Mouse (Mus musculus): ENCODE results near the gene Ugt1a6a. TPM values are rescaled to one million over a fixed set of nuclear protein-coding genes. Genes with fewer than 3 reads are reported as not detected.
"Not testable (repeated sequence)": the region's sequence is repeated elsewhere in the genome, so short reads cannot be mapped to it uniquely, and the experiment has no call there.

Gene Ugt1a6a
- total RNA-seq, 1 experiment: not detected

- Histone ChIP-seq H3K4me1 (ENCODE audit: control insufficient read depth in 2 of 2, insufficient read depth in 2 of 2, low read length in 2 of 2, poor library complexity in 1 of 2) (no peaks in the 10 kb centered on the region), H3K9ac (ENCODE audit: insufficient read depth, low read depth, low read length, poor library complexity, severe bottlenecking) (no peak overlapping the region), H3K4me3 (ENCODE audit: insufficient read depth in 1 of 2, low read depth in 1 of 2, low read length in 2 of 2, poor library complexity in 1 of 2, severe bottlenecking in 1 of 2) (no peak overlapping the region), H3K27ac (ENCODE audit: insufficient read depth, low read depth, low read length, poor library complexity, severe bottlenecking) (no peak overlapping the region), H3K9me3 (ENCODE audit: control insufficient read depth, insufficient read depth, low read depth, low read length) (no peaks in the 10 kb centered on the region), H3K36me3 (ENCODE audit: control insufficient read depth, insufficient read depth, low read length, poor library complexity, severe bottlenecking) (no peaks in the 10 kb centered on the region)
- DNase-seq (ENCODE audit: low read depth, low spot score): no peak
- no peak for TF ChIP-seq CHD2 (IDR thresholded peaks at IDR 0.05; ENCODE audit: low read depth, low read length)
- no peak for TF ChIP-seq ZNF384 (IDR thresholded peaks at IDR 0.05; ENCODE audit: low read depth, low read length)
- TF ChIP-seq HCFC1 (IDR thresholded peaks at IDR 0.05; ENCODE audit: borderline replicate concordance, insufficient read depth, low read length): no peak
- TF ChIP-seq MAFK (IDR thresholded peaks at IDR 0.05; ENCODE audit: insufficient read depth, low read depth, low read length): no peak
- no peak for TF ChIP-seq ZC3H11A (IDR thresholded peaks at IDR 0.05; ENCODE audit: borderline replicate concordance, low read depth, low read length)
- in situ Hi-C loops (cut with MboI; ENCODE audit: low sequenced_read_pairs in 2 of 2, unreplicated experiment in 2 of 2): no loop called here
Observed at GRCm38 (mm10) chr1:88158430-88158829, 23.8 kb downstream of the Ugt1a6a start.

GRCm38 (mm10) chr1:88165711-88166110 is 31.1 kb downstream of the Ugt1a6a start, which contains the start of gene Ugt1a5:
Gene Ugt1a5, plus strand, starts transcription at chr1:88166012.
- no peak for TF ChIP-seq HCFC1 (IDR thresholded peaks at IDR 0.05; ENCODE audit: borderline replicate concordance, insufficient read depth, low read length)
- TF ChIP-seq MAFK (IDR thresholded peaks at IDR 0.05; ENCODE audit: insufficient read depth, low read depth, low read length): no peak
- no peak for TF ChIP-seq ZNF384 (IDR thresholded peaks at IDR 0.05; ENCODE audit: low read depth, low read length)
- Histone ChIP-seq H3K36me3 (ENCODE audit: control insufficient read depth, insufficient read depth, low read length, poor library complexity, severe bottlenecking) (no peaks in the 10 kb centered on the region), H3K4me3 (ENCODE audit: insufficient read depth in 1 of 2, low read depth in 1 of 2, low read length in 2 of 2, poor library complexity in 1 of 2, severe bottlenecking in 1 of 2) (no peak within 1 kb of the TSS), H3K9ac (ENCODE audit: insufficient read depth, low read depth, low read length, poor library complexity, severe bottlenecking) (no peak within 1 kb of the TSS), H3K27ac (ENCODE audit: insufficient read depth, low read depth, low read length, poor library complexity, severe bottlenecking) (no peak within 1 kb of the TSS), H3K9me3 (ENCODE audit: control insufficient read depth, insufficient read depth, low read depth, low read length) (no peaks in the 10 kb centered on the region), H3K4me1 (ENCODE audit: control insufficient read depth in 2 of 2, insufficient read depth in 2 of 2, low read length in 2 of 2, poor library complexity in 1 of 2) (peaks cover 0 to 2% of the 10 kb centered on the region in 2 experiments; a peak in 1 of 4 replicates)
- no peak for DNase-seq (ENCODE audit: low read depth, low spot score)
- in situ Hi-C loops (cut with MboI; ENCODE audit: low sequenced_read_pairs in 2 of 2, unreplicated experiment in 2 of 2): no loop called here

- in situ Hi-C loops (cut with MboI; ENCODE audit: low sequenced_read_pairs in 2 of 2, unreplicated experiment in 2 of 2); H3K4me1 ChIP-seq (ENCODE audit: control insufficient read depth in 2 of 2, insufficient read depth in 2 of 2, low read length in 2 of 2, poor library complexity in 1 of 2); H3K4me3 ChIP-seq (ENCODE audit: insufficient read depth in 1 of 2, low read depth in 1 of 2, low read length in 2 of 2, poor library complexity in 1 of 2, severe bottlenecking in 1 of 2); H3K36me3 ChIP-seq (ENCODE audit: control insufficient read depth, insufficient read depth, low read length, poor library complexity, severe bottlenecking); H3K9ac ChIP-seq (ENCODE audit: insufficient read depth, low read depth, low read length, poor library complexity, severe bottlenecking); H3K27ac ChIP-seq (ENCODE audit: insufficient read depth, low read depth, low read length, poor library complexity, severe bottlenecking); H3K9me3 ChIP-seq (ENCODE audit: control insufficient read depth, insufficient read depth, low read depth, low read length); DNase-seq (ENCODE audit: low read depth, low spot score): not testable (repeated sequence)
Observed at GRCm38 (mm10) chr1:88172190-88172589, 37.6 kb downstream of the Ugt1a6a start.

GRCm38 (mm10) chr1:88179657-88180056 is 45.0 kb downstream of the Ugt1a6a start:
- Histone ChIP-seq H3K27ac (ENCODE audit: insufficient read depth, low read depth, low read length, poor library complexity, severe bottlenecking) (no peak overlapping the region), H3K4me1 (ENCODE audit: control insufficient read depth in 2 of 2, insufficient read depth in 2 of 2, low read length in 2 of 2, poor library complexity in 1 of 2) (no peaks in the 10 kb centered on the region), H3K9me3 (ENCODE audit: control insufficient read depth, insufficient read depth, low read depth, low read length) (no peaks in the 10 kb centered on the region), H3K4me3 (ENCODE audit: insufficient read depth in 1 of 2, low read depth in 1 of 2, low read length in 2 of 2, poor library complexity in 1 of 2, severe bottlenecking in 1 of 2) (no peak overlapping the region), H3K36me3 (ENCODE audit: control insufficient read depth, insufficient read depth, low read length, poor library complexity, severe bottlenecking) (no peaks in the 10 kb centered on the region), H3K9ac (ENCODE audit: insufficient read depth, low read depth, low read length, poor library complexity, severe bottlenecking) (no peak overlapping the region)
- no peak for TF ChIP-seq CHD2 (IDR thresholded peaks at IDR 0.05; ENCODE audit: low read depth, low read length)
- TF ChIP-seq ZC3H11A (IDR thresholded peaks at IDR 0.05; ENCODE audit: borderline replicate concordance, low read depth, low read length): no peak
- in situ Hi-C loops (cut with MboI; ENCODE audit: low sequenced_read_pairs in 2 of 2, unreplicated experiment in 2 of 2): no loop called here
- DNase-seq (ENCODE audit: low read depth, low spot score): no peak

GRCm38 (mm10) chr1:88186325-88186935 is 51.8 kb downstream of the Ugt1a6a start:
- Histone ChIP-seq H3K36me3 (ENCODE audit: control insufficient read depth, insufficient read depth, low read length, poor library complexity, severe bottlenecking) (no peaks in the 10 kb centered on the region), H3K4me1 (ENCODE audit: control insufficient read depth in 2 of 2, insufficient read depth in 2 of 2, low read length in 2 of 2, poor library complexity in 1 of 2) (no peaks in the 10 kb centered on the region), H3K9ac (ENCODE audit: insufficient read depth, low read depth, low read length, poor library complexity, severe bottlenecking) (no peak overlapping the region), H3K27ac (ENCODE audit: insufficient read depth, low read depth, low read length, poor library complexity, severe bottlenecking) (no peak overlapping the region), H3K4me3 (ENCODE audit: insufficient read depth in 1 of 2, low read depth in 1 of 2, low read length in 2 of 2, poor library complexity in 1 of 2, severe bottlenecking in 1 of 2) (no peak overlapping the region), H3K9me3 (ENCODE audit: control insufficient read depth, insufficient read depth, low read depth, low read length) (no peaks in the 10 kb centered on the region)
- TF ChIP-seq MAFK (IDR thresholded peaks at IDR 0.05; ENCODE audit: insufficient read depth, low read depth, low read length): no peak
- no peak for TF ChIP-seq ZNF384 (IDR thresholded peaks at IDR 0.05; ENCODE audit: low read depth, low read length)
- no peak for TF ChIP-seq ZC3H11A (IDR thresholded peaks at IDR 0.05; ENCODE audit: borderline replicate concordance, low read depth, low read length)
- no peak for TF ChIP-seq CHD2 (IDR thresholded peaks at IDR 0.05; ENCODE audit: low read depth, low read length)
- no peak for TF ChIP-seq HCFC1 (IDR thresholded peaks at IDR 0.05; ENCODE audit: borderline replicate concordance, insufficient read depth, low read length)
- in situ Hi-C loops (cut with MboI; ENCODE audit: low sequenced_read_pairs in 2 of 2, unreplicated experiment in 2 of 2): no loop called here
- no peak for DNase-seq (ENCODE audit: low read depth, low spot score)

All from ES-E14 (cell line).